Mouse (Mus musculus): ENCODE measurements around the gene Tmem89.

- TF ChIP-seq CTCF (IDR thresholded peaks at IDR 0.05; ENCODE audit: control insufficient read depth, insufficient read depth, insufficient read length) (no peak), MAX (IDR thresholded peaks at IDR 0.05) (no peak), CEBPB (IDR thresholded peaks at IDR 0.05; ENCODE audit: low read depth) (no peak)
Measured at GRCm38 (mm10) chr9:108945608-108946007, 31.2 kb downstream of the Tmem89 start.

Measured in C2C12 (cell line).